8 mouse cellular contexts compared by ENCODE assay signal in genomic region chr17:8592427-8593277, GRCm38 (mm10). TPM values are rescaled to one million over a fixed set of nuclear protein-coding genes. Genes with fewer than 3 reads are reported as not detected.
DNase-seq lines count a peak whose midpoint lies in the region; ATAC-seq and TF ChIP-seq lines count a peak whose summit lies in the region.

No protein-coding gene starts in this region.

- H3K27ac ChIP-seq in ES-Bruce4 (ENCODE audit: insufficient read depth, low read length) = no peak overlapping the region
- 0 out of 2 replicates have a peak overlapping the region, but pooled peaks have one; percentile 29 for H3K27ac ChIP-seq in cerebellum, adult 2 months (ENCODE audit: insufficient read depth, low read length)
- H3K27ac ChIP-seq in hindbrain, embryonic 10.5 days = peak overlapping the region; percentile 8; the same call in 1 of the 2 replicates
- H3K27ac ChIP-seq in lung, embryonic 15.5 days = no peak overlapping the region

- TF ChIP-seq POLR2A in ES-Bruce4 (IDR thresholded peaks at IDR 0.05; ENCODE audit: insufficient read depth, low read length) = no peak
- TF ChIP-seq POLR2A in cerebellum, adult 2 months (IDR thresholded peaks at IDR 0.05; ENCODE audit: borderline replicate concordance, insufficient read depth, low read length) = no peak

- H3K4me3 ChIP-seq in ES-Bruce4 (ENCODE audit: low read depth, low read length) = peak overlapping the region; percentile 11; the same call in 1 of the 2 replicates
- peak overlapping the region; percentile 31 for H3K4me3 ChIP-seq in cerebellum, adult 2 months (replicated peaks; ENCODE audit: insufficient read depth, low read depth, low read length)
- H3K4me3 ChIP-seq in hindbrain, embryonic 10.5 days = peak overlapping the region; percentile 45
- H3K4me3 ChIP-seq in lung, embryonic 15.5 days = no peak overlapping the region

- H3K9ac ChIP-seq in ES-Bruce4 (ENCODE audit: low read depth, poor library complexity, severe bottlenecking) = no peak overlapping the region
- no peak overlapping the region for H3K9ac ChIP-seq in lung, embryonic 15.5 days

- peak; percentile 85 to 91 for DNase-seq in cerebellum, adult 2 months
- peak; percentile 78 for DNase-seq in hindbrain, embryonic 10.5 days (ENCODE audit: low spot score)
- peak; percentile 63 to 76 for DNase-seq in layer of hippocampus, adult 8-10 months (ENCODE audit: low spot score in 2 of 2)
- DNase-seq in ovary, postnatal 14 days (ENCODE audit: low spot score) = peak; percentile 73
- DNase-seq in thymus, postnatal 14 days = peak; percentile 83

- no peaks in the 10 kb centered on the region for H3K4me1 ChIP-seq in ES-Bruce4 (ENCODE audit: control insufficient read depth, insufficient read depth, low read length)
- H3K4me1 ChIP-seq in cerebellum, adult 2 months (ENCODE audit: control insufficient read depth, insufficient read depth, low read length) = peaks cover 20% of the 10 kb centered on the region
- 0 out of 2 replicates have a peak, but pooled peaks cover 3% of the 10 kb centered on the region for H3K4me1 ChIP-seq in hindbrain, embryonic 10.5 days (replicated peaks)
- no peaks in the 10 kb centered on the region; the same call in 1 of the 2 replicates for H3K4me1 ChIP-seq in lung, embryonic 15.5 days

- TF ChIP-seq CTCF in ES-Bruce4 (IDR thresholded peaks at IDR 0.05; ENCODE audit: low read depth, low read length) = peak; percentile 74
- TF ChIP-seq CTCF in cerebellum, adult 2 months (IDR thresholded peaks at IDR 0.05; ENCODE audit: borderline replicate concordance, insufficient read depth, low read depth, low read length) = peak; percentile 96

- H3K9me3 ChIP-seq in ES-Bruce4 (replicated peaks; ENCODE audit: control insufficient read depth, insufficient read depth, low read length, poor library complexity, severe bottlenecking) = no peaks in the 10 kb centered on the region
- no peaks in the 10 kb centered on the region for H3K9me3 ChIP-seq in hindbrain, embryonic 10.5 days
- H3K9me3 ChIP-seq in lung, embryonic 15.5 days = no peaks in the 10 kb centered on the region

- H3K4me2 ChIP-seq in lung, embryonic 15.5 days = peak overlapping the region; percentile 46

- H3K36me3 ChIP-seq in ES-Bruce4 (ENCODE audit: control insufficient read depth, insufficient read depth, low read length, poor library complexity, severe bottlenecking) = no peaks in the 10 kb centered on the region
- H3K36me3 ChIP-seq in hindbrain, embryonic 10.5 days = no peaks in the 10 kb centered on the region
- H3K36me3 ChIP-seq in lung, embryonic 15.5 days = no peaks in the 10 kb centered on the region

- ATAC-seq in frontal cortex, adult (ENCODE audit: low TSS enrichment) = peak; percentile 82
- peak; percentile 27; the same call in 1 of the 2 replicates for ATAC-seq in lung, embryonic 15.5 days (ENCODE audit: borderline replicate concordance, extremely low read depth, low FRiP score, low TSS enrichment)

- WGBS in cerebellum, adult 2 months = 14% methylated on average over 22 of the region's 22 CpGs
- WGBS in hindbrain, embryonic 10.5 days = 18% methylated on average over 22 of the region's 22 CpGs
- 13% methylated on average over 22 of the region's 22 CpGs for WGBS in lung, embryonic 15.5 days

- TF ChIP-seq EP300 in ES-Bruce4 (IDR thresholded peaks at IDR 0.05; ENCODE audit: insufficient read depth, low read depth, low read length) = no peak

- no peaks in the 10 kb centered on the region for H3K27me3 ChIP-seq in ES-Bruce4 (ENCODE audit: control insufficient read depth, insufficient read depth, low read length, poor library complexity, severe bottlenecking)
- H3K27me3 ChIP-seq in cerebellum, adult 2 months (ENCODE audit: control insufficient read depth, insufficient read depth, low read length) = no peaks in the 10 kb centered on the region
- peaks cover 8% of the 10 kb centered on the region; the same call in 1 of the 2 replicates for H3K27me3 ChIP-seq in hindbrain, embryonic 10.5 days (ENCODE audit: insufficient read depth, poor library complexity, severe bottlenecking)
- H3K27me3 ChIP-seq in lung, embryonic 15.5 days = peaks cover 18% of the 10 kb centered on the region; the same call in 1 of the 2 replicates

RNA-seq across cellular contexts. Expression of gene Gm17087, which starts 25.9 kb away (rescaled TPM):
- polyA plus RNA-seq in ES-Bruce4 (2011; ENCODE audit: insufficient read depth, insufficient read length, low read depth, missing spikeins) = 0.82 TPM in 1 of 2 replicates, not detected in the other
- not detected in 2 replicates for polyA plus RNA-seq in cerebellum, adult 2 months (2012; rRNA removed)
- not detected in 2 replicates for polyA plus RNA-seq in hindbrain, embryonic 10.5 days (2016; fragmentation: Nextera tagmentation; extraction: Ambion mirVana)
- not detected for total RNA-seq in layer of hippocampus, adult 8-10 months (2022)
- not detected in 2 replicates for polyA plus RNA-seq in lung, embryonic 15.5 days (2015; fragmentation: Nextera tagmentation; extraction: Ambion mirVana)

Comparison
In these comparisons a context has a peak if more than half of its experiments do, and no peak if none do; other contexts are left out.
1. H3K27ac ChIP-seq: peak in cerebellum, adult 2 months (single experiment) and hindbrain, embryonic 10.5 days (single experiment); none in ES-Bruce4 (single experiment) and lung, embryonic 15.5 days (single experiment).
2. Peak in every context shown above with its lines, with median percentiles within 50 percentile points of each other: DNase-seq.